Mouse (Mus musculus) liver, adult 2 months (tissue): ENCODE measurements at regions not wholly inside any gene's neighbourhood (a gene's known extent, or its start where the extent isn't known, plus 50 kb on each side); places are given as distances from the start of the nearest gene placed in this dataset.
A peak's percentile ranks its signal among the peaks of the same experiment; 100 is the strongest.

Experiments
- DNase-seq: peaks from one replicate; pipeline ENCODE4 v3.0.0-alpha.2; 2011; ENCODE audit warnings: low read depth, low spot score; ENCODE audit errors: extremely low read depth
- H3K27ac ChIP-seq: fragments of 200-500 bp; replicated peaks from 2 replicates; pipeline ENCODE4 v1.5.1; 2012; ENCODE audit warnings: low read depth, mild to moderate bottlenecking, control low read depth, inconsistent platforms, low read length; ENCODE audit not compliant: insufficient read depth
- H3K27me3 ChIP-seq: fragments of 200-500 bp; 2 replicates; pipeline ENCODE4 v1.6.1; 2012; ENCODE audit warnings: mild to moderate bottlenecking, moderate library complexity, low read length, inconsistent platforms; ENCODE audit not compliant: control insufficient read depth, insufficient read depth
- H3K36me3 ChIP-seq: fragments of 200-500 bp; 2 replicates; pipeline ENCODE4 v1.6.1; 2012; ENCODE audit warnings: low read length, inconsistent platforms; ENCODE audit not compliant: control insufficient read depth, insufficient read depth
- H3K4me1 ChIP-seq: fragments of 200-500 bp; 2 replicates; pipeline ENCODE4 v1.6.1; 2011; ENCODE audit warnings: low read length; ENCODE audit not compliant: control insufficient read depth, insufficient read depth
- H3K4me3 ChIP-seq: fragments of 200-500 bp; 2 replicates; pipeline ENCODE4 v1.5.1; 2011; ENCODE audit warnings: low read depth, mild to moderate bottlenecking, control low read depth, low read length, moderate library complexity; ENCODE audit not compliant: insufficient read depth
- H3K79me2 ChIP-seq: fragments of 200-500 bp; 2 replicates; pipeline ENCODE4 v1.6.1; 2012; ENCODE audit warnings: inconsistent platforms, mild to moderate bottlenecking, low read length, moderate library complexity; ENCODE audit not compliant: control insufficient read depth, insufficient read depth
- H3K9ac ChIP-seq: fragments of 200-500 bp; 2 replicates; pipeline ENCODE4 v1.6.1; 2012; ENCODE audit warnings: low read depth, mild to moderate bottlenecking, control low read depth, inconsistent platforms, low read length
- CTCF ChIP-seq: fragments of 200-500 bp; IDR thresholded peaks from 2 replicates; pipeline ENCODE4 v1.5.1; 2011; ENCODE audit warnings: low read depth, low read length, control low read depth
- POLR2A ChIP-seq: fragments of 200-500 bp; IDR thresholded peaks from 2 replicates; pipeline ENCODE4 v1.6.1; 2011; ENCODE audit warnings: low read length, control low read depth; ENCODE audit not compliant: insufficient read depth; ENCODE audit errors: extremely low read depth
- WGBS: fragments of 180-500 bp; shearing (Covaris S2); methylation state at CpG from one replicate; pipeline ENCODE4 v1.1.7; 2018; 5-methylcytosine and 5-hydroxymethylcytosine counted together

GRCm38 (mm10) chr15:49335523-49336040 lies 4549.1 kb upstream of the Gm7489 start:
- no peaks in the 10 kb centered on the region for H3K4me1 ChIP-seq

GRCm38 (mm10) chr15:49347029-49347428 lies 4537.7 kb upstream of the Gm7489 start:
- WGBS = 79% methylated on average over 1 of the region's 1 CpGs

More at GRCm38 (mm10) chr15:49335523-49336040, 4549.1 kb upstream of the Gm7489 start:
- no peak for DNase-seq
- Histone ChIP-seq H3K79me2 (no peaks in the 10 kb centered on the region), H3K27ac (no peak overlapping the region), H3K27me3 (no peaks in the 10 kb centered on the region), H3K9ac (no peak overlapping the region), H3K36me3 (no peaks in the 10 kb centered on the region), H3K4me3 (no peak overlapping the region)
- TF ChIP-seq POLR2A (no peak), CTCF (no peak)
- WGBS = 68% methylated on average over 2 of the region's 2 CpGs

GRCm38 (mm10) chr15:49356107-49356506 lies 4528.6 kb upstream of the Gm7489 start:
- no peak overlapping the region for H3K9ac ChIP-seq
- no peaks in the 10 kb centered on the region for H3K36me3 ChIP-seq
- DNase-seq = no peak
- H3K79me2 ChIP-seq = no peaks in the 10 kb centered on the region
- H3K27ac ChIP-seq = no peak overlapping the region
- H3K4me3 ChIP-seq = no peak overlapping the region
- no peaks in the 10 kb centered on the region for H3K4me1 ChIP-seq
- H3K27me3 ChIP-seq = no peaks in the 10 kb centered on the region
- 51% methylated on average over 2 of the region's 2 CpGs for WGBS
- no peak for TF ChIP-seq POLR2A
- TF ChIP-seq CTCF = no peak

More at GRCm38 (mm10) chr15:49347029-49347428, 4537.7 kb upstream of the Gm7489 start:
- no peak overlapping the region for H3K27ac ChIP-seq
- H3K27me3 ChIP-seq = no peaks in the 10 kb centered on the region
- no peaks in the 10 kb centered on the region for H3K36me3 ChIP-seq
- H3K4me3 ChIP-seq = no peak overlapping the region
- no peak for DNase-seq
- no peak overlapping the region for H3K9ac ChIP-seq
- H3K79me2 ChIP-seq = no peaks in the 10 kb centered on the region
- no peaks in the 10 kb centered on the region for H3K4me1 ChIP-seq
- TF ChIP-seq CTCF (no peak), POLR2A (no peak)

GRCm38 (mm10) chr15:49395966-49396365 lies 4488.7 kb upstream of the Gm7489 start:
- no peak overlapping the region for H3K27ac ChIP-seq
- no peak overlapping the region for H3K9ac ChIP-seq
- no peaks in the 10 kb centered on the region for H3K4me1 ChIP-seq
- TF ChIP-seq CTCF = no peak
- no peak for TF ChIP-seq POLR2A
- H3K4me3 ChIP-seq = no peak overlapping the region
- no peaks in the 10 kb centered on the region for H3K36me3 ChIP-seq
- 17% methylated on average over 1 of the region's 1 CpGs for WGBS
- no peaks in the 10 kb centered on the region for H3K27me3 ChIP-seq
- H3K79me2 ChIP-seq = no peaks in the 10 kb centered on the region
- DNase-seq = peak; percentile 4

- H3K4me1 ChIP-seq = no peaks in the 10 kb centered on the region
- no peak for TF ChIP-seq CTCF
- no peak for TF ChIP-seq POLR2A
Measured at GRCm38 (mm10) chr15:49413665-49414064, 4471.0 kb upstream of the Gm7489 start.

GRCm38 (mm10) chr15:49451310-49451709 lies 4433.4 kb upstream of the Gm7489 start:
- Histone ChIP-seq H3K4me1 (no peaks in the 10 kb centered on the region), H3K27me3 (no peaks in the 10 kb centered on the region), H3K4me3 (no peak overlapping the region), H3K9ac (no peak overlapping the region), H3K27ac (no peak overlapping the region), H3K36me3 (no peaks in the 10 kb centered on the region), H3K79me2 (no peaks in the 10 kb centered on the region)
- no peak for TF ChIP-seq POLR2A
- no peak for TF ChIP-seq CTCF
- DNase-seq = no peak

More at GRCm38 (mm10) chr15:49413665-49414064, 4471.0 kb upstream of the Gm7489 start:
- H3K27ac ChIP-seq = no peak overlapping the region
- no peak overlapping the region for H3K9ac ChIP-seq
- no peak overlapping the region for H3K4me3 ChIP-seq
- H3K27me3 ChIP-seq = no peaks in the 10 kb centered on the region
- H3K79me2 ChIP-seq = no peaks in the 10 kb centered on the region
- H3K36me3 ChIP-seq = no peaks in the 10 kb centered on the region
- no peak for DNase-seq
